Mouse (Mus musculus) ovary, postnatal 36 days (tissue): ENCODE results near the gene Ccdc110.

Experiments used
- DNase-seq: peaks from one replicate; pipeline ENCODE4 v3.0.0; 2022; ENCODE audit warnings: low spot score, mixed read lengths

Ccdc110 gene

DNA sequence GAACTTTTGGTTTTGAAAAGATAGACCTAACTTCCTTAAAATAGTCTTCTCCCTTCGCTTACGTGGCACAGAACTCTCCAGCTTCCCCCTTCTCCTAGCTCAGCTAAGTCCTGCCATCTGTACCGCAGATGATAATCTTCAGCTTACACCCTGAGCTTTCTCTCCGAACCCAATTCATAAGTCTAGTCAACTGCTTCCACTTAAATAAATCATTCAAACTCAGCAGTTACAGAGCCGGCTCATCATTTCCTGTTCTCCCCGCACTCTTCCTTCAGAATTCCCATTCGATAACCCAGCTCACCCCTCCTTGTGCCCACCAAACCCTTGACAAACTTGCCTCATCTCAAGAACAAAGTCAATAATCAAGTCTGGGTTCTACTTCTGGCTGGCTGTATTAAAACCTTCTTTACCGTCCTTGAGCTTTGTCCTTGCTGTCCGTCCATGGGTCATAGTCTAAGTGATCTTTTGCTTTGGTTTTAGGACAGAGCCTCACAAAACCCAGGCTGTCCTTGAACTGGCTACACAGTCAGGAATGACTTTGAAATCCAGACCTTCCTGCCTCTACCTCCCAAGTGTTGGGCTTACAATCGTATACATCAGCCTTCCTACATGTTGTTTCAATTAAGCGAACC lies 41.5 kb downstream of the Ccdc110 start:
- DNase-seq: no peak

- DNase-seq: no peak
Observed at GRCm38 (mm10) chr8:45986665-45987064, 52.2 kb downstream of the Ccdc110 start.

DNA sequence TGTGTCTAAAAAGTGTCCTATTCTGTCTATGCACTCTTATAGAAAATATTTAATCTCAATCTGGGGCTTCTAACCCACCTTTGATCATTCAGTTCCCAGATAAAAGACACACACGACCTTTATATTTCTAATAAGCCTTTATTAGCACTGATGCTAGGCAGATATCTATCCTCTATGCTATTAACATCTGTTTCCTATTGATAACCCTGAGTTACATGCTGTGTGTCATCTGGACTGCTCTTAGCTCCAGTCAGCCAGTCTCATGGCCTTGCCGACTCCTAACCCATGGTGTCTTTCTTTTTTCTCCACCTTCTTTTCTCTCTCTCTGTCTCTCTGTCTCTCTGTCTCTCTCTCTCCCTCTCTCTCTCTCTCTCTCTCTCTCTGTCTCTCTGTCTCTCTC lies 53.8 kb downstream of the Ccdc110 start:
- DNase-seq: no peak

DNA sequence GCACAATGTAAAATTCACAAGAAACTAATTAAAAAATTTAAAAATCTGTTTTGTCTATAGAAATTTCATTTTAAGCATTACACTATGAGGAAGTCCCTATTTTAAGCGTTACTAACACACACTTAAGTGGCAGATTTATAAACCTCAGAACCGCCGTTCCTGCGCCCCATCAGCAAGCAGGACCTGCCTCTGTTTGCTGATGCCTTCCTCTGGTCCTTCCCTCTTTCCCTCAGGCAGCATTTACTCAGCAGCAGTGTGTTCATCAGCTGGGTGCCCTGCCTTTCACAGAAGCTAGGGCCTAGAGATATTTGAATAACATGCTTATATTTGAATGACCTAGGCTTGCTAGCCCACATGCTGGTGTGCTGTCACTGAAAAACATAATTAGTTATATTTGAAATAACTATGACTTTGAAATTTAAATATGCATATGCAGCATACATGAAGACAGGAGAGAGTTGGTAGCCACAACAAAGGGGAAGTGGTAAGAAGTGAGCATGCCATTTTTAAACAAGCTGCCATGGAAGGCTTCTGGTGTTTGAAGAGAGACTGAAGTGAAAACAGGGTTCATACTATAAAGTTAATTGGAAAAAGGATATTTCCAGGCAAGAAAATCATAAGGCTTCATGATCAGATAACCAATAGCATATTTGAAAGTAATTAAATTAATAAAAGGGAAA lies 56.4 kb downstream of the Ccdc110 start:
- DNase-seq: no peak
